Mouse (Mus musculus) erythroblast, embryonic 14.5 days (primary cell): Measurements from ENCODE around the gene P4htm.

Source experiments
- GATA1 ChIP-seq: IDR thresholded peaks from 2 replicates; pipeline ENCODE4 v1.6.1; 2012; ENCODE audit warnings: low read length, inconsistent platforms, mixed read lengths
- TAL1 ChIP-seq: IDR thresholded peaks from 3 replicates; pipeline ENCODE4 v1.6.1; 2012; ENCODE audit warnings: low read length, inconsistent platforms, mixed read lengths

- TF ChIP-seq GATA1: no peak
- no peak for TF ChIP-seq TAL1
Measured at GRCm38 (mm10) chr9:108567931-108568419, 29.5 kb downstream of the P4htm start.
